In genomic region chr12:62207211-62207610, GRCm38 (mm10) we compare ENCODE assay signal across 18 mouse cellular contexts.
A peak's percentile ranks its signal among the peaks of the same experiment; 100 is the strongest.
DNase-seq lines count a peak whose midpoint lies in the region.
"Had no signal": no experiment of that assay in that cellular context is flagged by ENCODE, and none has a peak within 500 bp of the region (broad histone marks: within the 10 kb centered on the region; RNA-seq: fewer than 3 reads in every experiment).

No protein-coding gene starts in this region.

- DNase-seq in layer of hippocampus, adult 18-20 months (ENCODE audit: low spot score in 2 of 2), result peak; percentile 4 to 63
- no peak for DNase-seq in layer of hippocampus, postnatal 25 days (ENCODE audit: extremely low spot score in 1 of 2, low spot score in 1 of 2)
- DNase-seq in layer of hippocampus, adult 9-10 months (ENCODE audit: low spot score), result peak; percentile 11
- DNase-seq in telencephalon, adult 2 months (ENCODE audit: low read depth, low spot score), result peak; percentile 27
- DNase-seq in cerebellum, adult 9-11 months, result no peak
- no peak for DNase-seq in heart, adult 18-20 months
- DNase-seq: adrenal gland, adult 2 months; adrenal gland, postnatal 14 days; B cell, adult 2 months; cerebellum, adult 18-20 months; cerebellum, adult 9-10 months; cerebellum, postnatal 25 days; forebrain, postnatal 0 days; gastrocnemius, adult 2 months; gastrocnemius, postnatal 14 days; heart, adult 11 months; heart, postnatal 10 days; heart, postnatal 36 days had no signal

Comparison
In these comparisons a context has a peak if more than half of its experiments do, and no peak if none do; other contexts are left out.
1. DNase-seq: peak in layer of hippocampus, adult 18-20 months (2 of 2), layer of hippocampus, adult 9-10 months (single experiment) and telencephalon, adult 2 months (single experiment); none in layer of hippocampus, postnatal 25 days (0 of 2), cerebellum, adult 9-11 months (single experiment) and heart, adult 18-20 months (0 of 2).